Comparison of ENCODE assay signal across 11 mouse cellular contexts in genomic region chr2:115036205-115036604, GRCm38 (mm10).
DNase-seq lines count a peak whose midpoint lies in the region; ATAC-seq and TF ChIP-seq lines count a peak whose summit lies in the region.
"Had no signal": no experiment of that assay in that cellular context is flagged by ENCODE, and none has a peak within 500 bp of the region (broad histone marks: within the 10 kb centered on the region; RNA-seq: fewer than 3 reads in every experiment).

No protein-coding gene starts in this region.

- in situ Hi-C loops in CH12.LX (cut with MboI; ENCODE audit: low pct_ligation_motif_present, low pct_unique_long_range_greater_than_20kb, low sequenced_read_pairs): no loop called here

- no peak overlapping the region for H3K9ac ChIP-seq in CH12.LX (ENCODE audit: insufficient read depth, low read depth)
- H3K9ac ChIP-seq in heart, embryonic 12.5 days: no peak overlapping the region
- H3K9ac ChIP-seq: hindbrain, embryonic 12.5 days had no signal

- no peak for TF ChIP-seq CTCF in CH12.LX (conservative IDR thresholded peaks at IDR 0.05 in 1 of 2, IDR thresholded peaks at IDR 0.05 in 1 of 2; ENCODE audit: low read depth in 2 of 2, low read length in 2 of 2)

- WGBS in heart, embryonic 12.5 days: 70% methylated on average over 3 of the region's 3 CpGs

- no peak for ATAC-seq in heart, embryonic 12.5 days (ENCODE audit: insufficient number of reproducible peaks, low FRiP score)

- H3K79me2 ChIP-seq in CH12.LX (replicated peaks; ENCODE audit: control insufficient read depth, extremely low read depth, insufficient read depth, poor library complexity, severe bottlenecking): no peaks in the 10 kb centered on the region

- no peak overlapping the region for H3K4me3 ChIP-seq in CH12.LX (replicated peaks in 1 of 3; ENCODE audit: low read depth in 2 of 3, low read length in 2 of 3, poor library complexity in 1 of 3)
- no peak overlapping the region for H3K4me3 ChIP-seq in heart, embryonic 12.5 days
- H3K4me3 ChIP-seq: hindbrain, embryonic 12.5 days; megakaryocyte, embryonic 14.5 days had no signal

- TF ChIP-seq EP300 in CH12.LX (IDR thresholded peaks at IDR 0.05; ENCODE audit: low read length): no peak

- TF ChIP-seq POLR2A in CH12.LX (IDR thresholded peaks at IDR 0.05; ENCODE audit: low read depth, low read length): no peak

- H3K9me3 ChIP-seq in CH12.LX (replicated peaks; ENCODE audit: low read length): no peaks in the 10 kb centered on the region
- no peaks in the 10 kb centered on the region for H3K9me3 ChIP-seq in heart, embryonic 12.5 days (replicated peaks)
- H3K9me3 ChIP-seq: hindbrain, embryonic 12.5 days; megakaryocyte, embryonic 14.5 days had no signal

- H3K4me2 ChIP-seq in CH12.LX (ENCODE audit: insufficient read depth, low read depth, poor library complexity, severe bottlenecking): no peak overlapping the region
- H3K4me2 ChIP-seq in heart, embryonic 12.5 days: no peak overlapping the region
- H3K4me2 ChIP-seq: hindbrain, embryonic 12.5 days had no signal

- H3K36me3 ChIP-seq in CH12.LX (replicated peaks in 1 of 2; ENCODE audit: control insufficient read depth in 1 of 2, insufficient read depth in 1 of 2, low read length in 1 of 2): no peaks in the 10 kb centered on the region
- no peaks in the 10 kb centered on the region for H3K36me3 ChIP-seq in heart, embryonic 12.5 days
- H3K36me3 ChIP-seq: hindbrain, embryonic 12.5 days had no signal

- H3K27ac ChIP-seq in CH12.LX (ENCODE audit: insufficient read depth, low read depth): no peak overlapping the region
- no peak overlapping the region for H3K27ac ChIP-seq in heart, embryonic 12.5 days (ENCODE audit: poor library complexity, severe bottlenecking)
- H3K27ac ChIP-seq: hindbrain, embryonic 12.5 days had no signal

- dilution Hi-C loops in CH12.LX (cut with MboI; ENCODE audit: extremely low pct_ligation_motif_present, extremely low pct_unique_long_range_greater_than_20kb, low sequenced_read_pairs): no loop called here

- H3K4me1 ChIP-seq in CH12.LX (ENCODE audit: control insufficient read depth in 1 of 2, insufficient read depth in 2 of 2): no peaks in the 10 kb centered on the region
- no peaks in the 10 kb centered on the region for H3K4me1 ChIP-seq in heart, embryonic 12.5 days (replicated peaks)
- H3K4me1 ChIP-seq: hindbrain, embryonic 12.5 days; megakaryocyte, embryonic 14.5 days had no signal

- no peaks in the 10 kb centered on the region for H3K27me3 ChIP-seq in CH12.LX (replicated peaks)
- H3K27me3 ChIP-seq in heart, embryonic 12.5 days (replicated peaks): no peaks in the 10 kb centered on the region
- H3K27me3 ChIP-seq: hindbrain, embryonic 12.5 days; megakaryocyte, embryonic 14.5 days had no signal

- no peak for TF ChIP-seq RAD21 in CH12.LX (IDR thresholded peaks at IDR 0.05; ENCODE audit: low read depth, low read length)

- DNase-seq in kidney, postnatal 14 days: peak; percentile 6
- no peak for DNase-seq in kidney, postnatal 4 days
- DNase-seq in CH12.LX (ENCODE audit: extremely low read depth) (no peak), liver (no peak)
- DNase-seq in adrenal gland, postnatal 14 days: peak; percentile 57
- DNase-seq in layer of hippocampus, adult 9-11 months: peak; percentile 39
- no peak for DNase-seq in retina, postnatal 1 day
- DNase-seq: cerebellum, adult 2 months had no signal

TF ChIP-seq in CH12.LX, 34 proteins besides CTCF, POLR2A, EP300 and RAD21:
- TF ChIP-seq MAFK (IDR thresholded peaks at IDR 0.05; ENCODE audit: insufficient replicate concordance, low read length): 0 out of 2 replicates have a peak, but pooled peaks have one; percentile 18
- TF ChIP-seq BHLHE40 (IDR thresholded peaks at IDR 0.05; ENCODE audit: low read depth, low read length): no peak
- no peak for TF ChIP-seq JUN (IDR thresholded peaks at IDR 0.05; ENCODE audit: insufficient read depth, low read depth, low read length)

Comparison
In these comparisons a context has a peak if more than half of its experiments do, and no peak if none do; other contexts are left out.
1. DNase-seq: peak in kidney, postnatal 14 days (single experiment), adrenal gland, postnatal 14 days (single experiment) and layer of hippocampus, adult 9-11 months (single experiment); none in kidney, postnatal 4 days (0 of 2), CH12.LX (single experiment), retina, postnatal 1 day (single experiment) and liver (single experiment).